Mouse (Mus musculus): Measurements from ENCODE around the gene Tsen2. TPM values are rescaled to one million over a fixed set of nuclear protein-coding genes. Genes with fewer than 3 reads are reported as not detected.
A peak's percentile ranks its signal among the peaks of the same experiment; 100 is the strongest.

Gene Tsen2
- polyA plus RNA-seq, 1 experiment from 2014 or later, result 16.6 TPM

GRCm38 (mm10) chr6:115504915-115505314, 39.5 kb upstream of the Tsen2 start:
- Histone ChIP-seq H3K4me1 (ENCODE audit: control insufficient read depth in 2 of 2, insufficient read depth in 2 of 2, low read length in 2 of 2) (peaks cover 6 to 11% of the 10 kb centered on the region in 2 experiments), H3K27ac (replicated peaks in 1 of 2; ENCODE audit: control insufficient read depth in 1 of 2, insufficient read depth in 1 of 2, low read depth in 2 of 2, low read length in 2 of 2) (no peak overlapping the region), H3K36me3 (ENCODE audit: control insufficient read depth, insufficient read depth, low read length) (no peaks in the 10 kb centered on the region), H3K9ac (ENCODE audit: low read length) (no peak overlapping the region), H3K4me3 (ENCODE audit: control insufficient read depth in 1 of 2, insufficient read depth in 1 of 2, low read depth in 1 of 2, low read length in 2 of 2) (no peak overlapping the region), H3K4me2 (ENCODE audit: low read length) (no peak overlapping the region), H3K9me3 (ENCODE audit: control insufficient read depth, low read length) (peaks cover 5% of the 10 kb centered on the region; the same call in 1 of the 2 replicates), H3K27me3 (ENCODE audit: control insufficient read depth, insufficient read depth, low read length) (no peaks in the 10 kb centered on the region)
- 64% methylated on average over 5 of the region's 5 CpGs for WGBS
- no peak for ATAC-seq (ENCODE audit: insufficient number of reproducible peaks, insufficient read depth, low FRiP score, low read depth)

- Histone ChIP-seq H3K27me3 (ENCODE audit: control insufficient read depth, insufficient read depth, low read length) (no peaks in the 10 kb centered on the region), H3K4me1 (ENCODE audit: control insufficient read depth in 2 of 2, insufficient read depth in 2 of 2, low read length in 2 of 2) (peaks cover under 1 to 3% of the 10 kb centered on the region in 2 experiments; a peak in 3 of 4 replicates), H3K36me3 (ENCODE audit: control insufficient read depth, insufficient read depth, low read length) (no peaks in the 10 kb centered on the region), H3K4me2 (ENCODE audit: low read length) (no peak overlapping the region), H3K9ac (ENCODE audit: low read length) (no peak overlapping the region), H3K9me3 (ENCODE audit: control insufficient read depth, low read length) (peaks cover 5% of the 10 kb centered on the region; the same call in 1 of the 2 replicates), H3K4me3 (ENCODE audit: control insufficient read depth in 1 of 2, insufficient read depth in 1 of 2, low read depth in 1 of 2, low read length in 2 of 2) (no peak overlapping the region), H3K27ac (replicated peaks in 1 of 2; ENCODE audit: control insufficient read depth in 1 of 2, insufficient read depth in 1 of 2, low read depth in 2 of 2, low read length in 2 of 2) (no peak overlapping the region)
- WGBS, result 78% methylated on average over 1 of the region's 1 CpGs
- ATAC-seq (ENCODE audit: insufficient number of reproducible peaks, insufficient read depth, low FRiP score, low read depth), result no peak
Measured at GRCm38 (mm10) chr6:115506425-115506824, 38.0 kb upstream of the Tsen2 start.

- ATAC-seq (ENCODE audit: insufficient number of reproducible peaks, insufficient read depth, low FRiP score, low read depth), result no peak
- Histone ChIP-seq H3K27me3 (ENCODE audit: control insufficient read depth, insufficient read depth, low read length) (no peaks in the 10 kb centered on the region), H3K9ac (ENCODE audit: low read length) (no peak overlapping the region), H3K9me3 (ENCODE audit: control insufficient read depth, low read length) (peaks cover 5% of the 10 kb centered on the region; the same call in 1 of the 2 replicates), H3K4me3 (ENCODE audit: control insufficient read depth in 1 of 2, insufficient read depth in 1 of 2, low read depth in 1 of 2, low read length in 2 of 2) (no peak overlapping the region), H3K4me1 (ENCODE audit: control insufficient read depth in 2 of 2, insufficient read depth in 2 of 2, low read length in 2 of 2) (no peaks in the 10 kb centered on the region), H3K4me2 (ENCODE audit: low read length) (no peak overlapping the region), H3K27ac (replicated peaks in 1 of 2; ENCODE audit: control insufficient read depth in 1 of 2, insufficient read depth in 1 of 2, low read depth in 2 of 2, low read length in 2 of 2) (no peak overlapping the region), H3K36me3 (ENCODE audit: control insufficient read depth, insufficient read depth, low read length) (no peaks in the 10 kb centered on the region)
- 87% methylated on average over 3 of the region's 3 CpGs for WGBS
Measured at GRCm38 (mm10) chr6:115511447-115511846, 33.0 kb upstream of the Tsen2 start.

GRCm38 (mm10) chr6:115513207-115513606, 31.3 kb upstream of the Tsen2 start:
- ATAC-seq (ENCODE audit: insufficient number of reproducible peaks, insufficient read depth, low FRiP score, low read depth), result no peak
- H3K27me3 ChIP-seq (ENCODE audit: control insufficient read depth, insufficient read depth, low read length), result peaks cover 1% of the 10 kb centered on the region; the same call in 1 of the 2 replicates
- no peaks in the 10 kb centered on the region for H3K4me1 ChIP-seq (ENCODE audit: control insufficient read depth in 2 of 2, insufficient read depth in 2 of 2, low read length in 2 of 2)
- no peak overlapping the region for H3K9ac ChIP-seq (ENCODE audit: low read length)
- peaks cover 5% of the 10 kb centered on the region; the same call in 1 of the 2 replicates for H3K9me3 ChIP-seq (ENCODE audit: control insufficient read depth, low read length)
- no peaks in the 10 kb centered on the region for H3K36me3 ChIP-seq (ENCODE audit: control insufficient read depth, insufficient read depth, low read length)
- WGBS, result 92% methylated on average over 4 of the region's 4 CpGs
- H3K4me3 ChIP-seq (ENCODE audit: control insufficient read depth in 1 of 2, insufficient read depth in 1 of 2, low read depth in 1 of 2, low read length in 2 of 2), result no peak overlapping the region
- H3K4me2 ChIP-seq (ENCODE audit: low read length), result no peak overlapping the region
- H3K27ac ChIP-seq (replicated peaks in 1 of 2; ENCODE audit: control insufficient read depth in 1 of 2, insufficient read depth in 1 of 2, low read depth in 2 of 2, low read length in 2 of 2), result no peak overlapping the region

GRCm38 (mm10) chr6:115517904-115518303, 26.6 kb upstream of the Tsen2 start:
- WGBS, result 71% methylated on average over 4 of the region's 4 CpGs
- no peak overlapping the region for H3K9ac ChIP-seq (ENCODE audit: low read length)

GRCm38 (mm10) chr6:115518352-115518751, 26.1 kb upstream of the Tsen2 start:
- no peaks in the 10 kb centered on the region for H3K36me3 ChIP-seq (ENCODE audit: control insufficient read depth, insufficient read depth, low read length)
- no peaks in the 10 kb centered on the region for H3K9me3 ChIP-seq (ENCODE audit: control insufficient read depth, low read length)
- no peak overlapping the region for H3K9ac ChIP-seq (ENCODE audit: low read length)
- ATAC-seq (ENCODE audit: insufficient number of reproducible peaks, insufficient read depth, low FRiP score, low read depth), result no peak
- peaks cover 9% of the 10 kb centered on the region; the same call in 1 of the 2 replicates for H3K27me3 ChIP-seq (ENCODE audit: control insufficient read depth, insufficient read depth, low read length)
- H3K27ac ChIP-seq (replicated peaks in 1 of 2; ENCODE audit: control insufficient read depth in 1 of 2, insufficient read depth in 1 of 2, low read depth in 2 of 2, low read length in 2 of 2), result no peak overlapping the region
- peaks cover 3 to 4% of the 10 kb centered on the region in 2 experiments; a peak in 2 of 4 replicates for H3K4me1 ChIP-seq (ENCODE audit: control insufficient read depth in 2 of 2, insufficient read depth in 2 of 2, low read length in 2 of 2)
- 61% methylated on average over 2 of the region's 2 CpGs for WGBS
- H3K4me2 ChIP-seq (ENCODE audit: low read length), result no peak overlapping the region
- no peak overlapping the region for H3K4me3 ChIP-seq (ENCODE audit: control insufficient read depth in 1 of 2, insufficient read depth in 1 of 2, low read depth in 1 of 2, low read length in 2 of 2)

More at GRCm38 (mm10) chr6:115517904-115518303, 26.6 kb upstream of the Tsen2 start:
- no peaks in the 10 kb centered on the region for H3K36me3 ChIP-seq (ENCODE audit: control insufficient read depth, insufficient read depth, low read length)
- peaks cover 9% of the 10 kb centered on the region; the same call in 1 of the 2 replicates for H3K27me3 ChIP-seq (ENCODE audit: control insufficient read depth, insufficient read depth, low read length)
- no peak for ATAC-seq (ENCODE audit: insufficient number of reproducible peaks, insufficient read depth, low FRiP score, low read depth)
- no peak overlapping the region for H3K27ac ChIP-seq (replicated peaks in 1 of 2; ENCODE audit: control insufficient read depth in 1 of 2, insufficient read depth in 1 of 2, low read depth in 2 of 2, low read length in 2 of 2)
- no peaks in the 10 kb centered on the region; a peak in 2 of 4 replicates for H3K4me1 ChIP-seq (ENCODE audit: control insufficient read depth in 2 of 2, insufficient read depth in 2 of 2, low read length in 2 of 2)
- no peaks in the 10 kb centered on the region for H3K9me3 ChIP-seq (ENCODE audit: control insufficient read depth, low read length)
- no peak overlapping the region for H3K4me3 ChIP-seq (ENCODE audit: control insufficient read depth in 1 of 2, insufficient read depth in 1 of 2, low read depth in 1 of 2, low read length in 2 of 2)
- H3K4me2 ChIP-seq (ENCODE audit: low read length), result no peak overlapping the region

GRCm38 (mm10) chr6:115519275-115519699, 25.2 kb upstream of the Tsen2 start:
- no peak overlapping the region for H3K9ac ChIP-seq (ENCODE audit: low read length)
- WGBS, result 69% methylated on average over 12 of the region's 12 CpGs
- peaks cover 9% of the 10 kb centered on the region; the same call in 1 of the 2 replicates for H3K27me3 ChIP-seq (ENCODE audit: control insufficient read depth, insufficient read depth, low read length)
- peaks cover 5 to 9% of the 10 kb centered on the region in 2 experiments; a peak in 2 of 4 replicates for H3K4me1 ChIP-seq (ENCODE audit: control insufficient read depth in 2 of 2, insufficient read depth in 2 of 2, low read length in 2 of 2)
- no peaks in the 10 kb centered on the region for H3K9me3 ChIP-seq (ENCODE audit: control insufficient read depth, low read length)
- no peak overlapping the region for H3K27ac ChIP-seq (replicated peaks in 1 of 2; ENCODE audit: control insufficient read depth in 1 of 2, insufficient read depth in 1 of 2, low read depth in 2 of 2, low read length in 2 of 2)
- no peak for ATAC-seq (ENCODE audit: insufficient number of reproducible peaks, insufficient read depth, low FRiP score, low read depth)
- H3K4me2 ChIP-seq (ENCODE audit: low read length), result no peak overlapping the region
- H3K4me3 ChIP-seq (ENCODE audit: control insufficient read depth in 1 of 2, insufficient read depth in 1 of 2, low read depth in 1 of 2, low read length in 2 of 2), result no peak overlapping the region
- H3K36me3 ChIP-seq (ENCODE audit: control insufficient read depth, insufficient read depth, low read length), result no peaks in the 10 kb centered on the region

- WGBS, result 36% methylated on average over 1 of the region's 1 CpGs
- Histone ChIP-seq H3K27me3 (ENCODE audit: control insufficient read depth, insufficient read depth, low read length) (peaks cover 9% of the 10 kb centered on the region; the same call in 1 of the 2 replicates), H3K4me3 (ENCODE audit: control insufficient read depth in 1 of 2, insufficient read depth in 1 of 2, low read depth in 1 of 2, low read length in 2 of 2) (no peak overlapping the region), H3K9me3 (ENCODE audit: control insufficient read depth, low read length) (no peaks in the 10 kb centered on the region), H3K27ac (replicated peaks in 1 of 2; ENCODE audit: control insufficient read depth in 1 of 2, insufficient read depth in 1 of 2, low read depth in 2 of 2, low read length in 2 of 2) (0 out of 4 replicates have a peak overlapping the region, but pooled peaks of 1 of the 2 experiments have one; percentile 26), H3K4me1 (ENCODE audit: control insufficient read depth in 2 of 2, insufficient read depth in 2 of 2, low read length in 2 of 2) (peaks cover 5 to 11% of the 10 kb centered on the region in 2 experiments; a peak in 2 of 4 replicates), H3K36me3 (ENCODE audit: control insufficient read depth, insufficient read depth, low read length) (no peaks in the 10 kb centered on the region), H3K9ac (ENCODE audit: low read length) (no peak overlapping the region), H3K4me2 (ENCODE audit: low read length) (no peak overlapping the region)
- no peak for ATAC-seq (ENCODE audit: insufficient number of reproducible peaks, insufficient read depth, low FRiP score, low read depth)
Measured at GRCm38 (mm10) chr6:115521923-115522322, 22.5 kb upstream of the Tsen2 start.

Measured in heart, embryonic 14.5 days (tissue).